Mouse (Mus musculus) midbrain, embryonic 16.5 days (tissue): ENCODE data around the gene Glt6d1. TPM values are rescaled to one million over a fixed set of nuclear protein-coding genes. Genes with fewer than 3 reads are reported as not detected.

Source experiments
- ATAC-seq: fragments of 200-750 bp; cut with Nextera tagmentation; 2 replicates; pipeline ENCODE4 v1.8.0; 2017; ENCODE audit warnings: moderate TSS enrichment
- H3K27ac ChIP-seq: fragments of 300-500 bp; sonication (generic); 2 replicates; pipeline ENCODE4 v1.5.1; 2014; ENCODE audit warnings: mild to moderate bottlenecking, low read length, mixed read lengths
- H3K27me3 ChIP-seq: fragments of 300-500 bp; sonication (generic); 2 replicates; pipeline ENCODE4 v1.6.1; 2014; ENCODE audit warnings: low read depth, low read length, mixed read lengths; ENCODE audit not compliant: control insufficient read depth, insufficient read depth
- H3K36me3 ChIP-seq: fragments of 300-500 bp; sonication (generic); 2 replicates; pipeline ENCODE4 v1.6.1; 2014; ENCODE audit warnings: mild to moderate bottlenecking, low read length, moderate library complexity, mixed read lengths; ENCODE audit not compliant: control insufficient read depth, insufficient read depth
- H3K4me1 ChIP-seq: fragments of 300-500 bp; sonication (generic); 2 replicates; pipeline ENCODE4 v1.6.1; 2014; ENCODE audit warnings: mild to moderate bottlenecking, low read length, mixed read lengths; ENCODE audit not compliant: control insufficient read depth, insufficient read depth
- H3K4me2 ChIP-seq: fragments of 300-500 bp; sonication (generic); 2 replicates; pipeline ENCODE4 v1.6.1; 2014; ENCODE audit warnings: mild to moderate bottlenecking, low read length, mixed read lengths
- H3K4me3 ChIP-seq: fragments of 300-500 bp; sonication (generic); 2 replicates; pipeline ENCODE4 v1.5.1; 2014; ENCODE audit warnings: low read depth, mild to moderate bottlenecking, low read length, moderate library complexity, mixed read lengths
- H3K9ac ChIP-seq: fragments of 300-500 bp; sonication (generic); 2 replicates; pipeline ENCODE4 v1.6.1; 2014; ENCODE audit warnings: low read depth, low read length, mixed read lengths
- H3K9me3 ChIP-seq: fragments of 300-500 bp; sonication (generic); replicated peaks from 2 replicates; pipeline ENCODE4 v1.6.1; 2014; ENCODE audit warnings: mild to moderate bottlenecking, low read length, mixed read lengths; ENCODE audit not compliant: control insufficient read depth, poor library complexity, severe bottlenecking
- WGBS: fragments of 180-500 bp; shearing (Covaris S2); extraction: QIAGEN DNeasy Blood & Tissue Kit; methylation state at CpG from one replicate; pipeline ENCODE4 v1.1.7; 2014; 5-methylcytosine and 5-hydroxymethylcytosine counted together
- polyA plus RNA-seq: library from polyadenylated mRNA; unstranded; fragments of >200 nt; fragmentation: Nextera tagmentation; extraction: Ambion mirVana; gene quantifications from 2 replicates; pipeline ENCODE4 v1.2.1, GENCODE M21; 2015

The Glt6d1 gene
- polyA plus RNA-seq, 1 experiment from 2014 or later: not detected

DNA sequence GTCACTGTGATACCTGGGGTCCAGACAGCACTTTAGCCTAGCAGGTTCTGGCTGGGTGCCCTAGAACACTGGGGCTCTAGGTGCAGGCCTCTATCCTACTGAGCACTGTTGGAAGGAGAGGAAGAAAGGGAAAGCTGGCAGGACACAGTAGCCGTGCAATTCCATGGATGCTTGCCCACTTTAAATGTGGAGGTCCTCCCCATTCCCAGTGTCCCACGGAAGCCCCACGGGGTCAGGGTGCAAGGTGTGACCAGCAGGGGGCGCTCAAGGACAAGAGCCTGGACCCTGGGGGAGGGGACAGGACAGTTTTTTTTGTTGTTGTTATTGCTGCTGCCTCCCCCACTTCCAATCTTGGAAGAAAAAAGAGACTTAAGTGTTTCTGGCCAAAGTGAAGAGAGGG is 34.7 kb upstream of the Glt6d1 start:
- Histone ChIP-seq H3K4me3 (no peak overlapping the region), H3K4me1 (no peaks in the 10 kb centered on the region), H3K27ac (no peak overlapping the region), H3K4me2 (no peak overlapping the region), H3K36me3 (no peaks in the 10 kb centered on the region), H3K9ac (no peak overlapping the region), H3K9me3 (no peaks in the 10 kb centered on the region), H3K27me3 (no peaks in the 10 kb centered on the region)
- WGBS: 13% methylated on average over 4 of the region's 4 CpGs
- no peak for ATAC-seq

DNA sequence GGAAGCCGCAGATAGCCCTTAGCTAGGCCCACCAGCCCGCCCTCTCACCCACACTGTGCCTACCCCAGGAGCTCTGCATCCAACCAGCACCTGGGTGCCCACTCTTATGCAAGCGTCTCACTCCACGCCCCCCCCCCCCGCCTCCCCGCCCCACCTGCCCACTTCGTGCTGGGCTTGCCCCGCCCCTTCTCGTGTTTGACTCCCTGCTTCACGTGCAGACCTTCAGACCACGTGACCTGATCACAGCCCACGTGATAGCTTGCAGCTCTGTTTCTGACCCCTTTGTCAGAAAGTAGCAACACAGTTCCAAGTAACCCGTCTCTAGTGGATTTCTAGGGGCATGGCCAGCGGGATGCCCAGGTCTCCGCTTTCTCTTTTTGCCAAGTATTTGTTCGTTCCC is 31.6 kb upstream of the Glt6d1 start, which contains the start of gene Sohlh1:
Gene Sohlh1 (minus strand): TSS at position 23 of the 400 bp plus-strand sequence.
- Histone ChIP-seq H3K9me3 (no peaks in the 10 kb centered on the region), H3K4me3 (no peak within 1 kb of the TSS), H3K4me1 (no peaks in the 10 kb centered on the region), H3K27ac (no peak within 1 kb of the TSS), H3K9ac (no peak within 1 kb of the TSS), H3K4me2 (no peak within 1 kb of the TSS), H3K36me3 (no peaks in the 10 kb centered on the region), H3K27me3 (no peaks in the 10 kb centered on the region)
- ATAC-seq: no peak
- 83% methylated on average over 14 of the region's 16 CpGs for WGBS

- H3K9me3 ChIP-seq: no peaks in the 10 kb centered on the region
- H3K27ac ChIP-seq: no peak overlapping the region
- no peak overlapping the region for H3K9ac ChIP-seq
- no peak overlapping the region for H3K4me3 ChIP-seq
- no peaks in the 10 kb centered on the region for H3K27me3 ChIP-seq
- WGBS: 80% methylated on average over 8 of the region's 8 CpGs
- H3K4me2 ChIP-seq: no peak overlapping the region
- ATAC-seq: no peak
- H3K36me3 ChIP-seq: no peaks in the 10 kb centered on the region
- no peaks in the 10 kb centered on the region for H3K4me1 ChIP-seq
Measured at GRCm38 (mm10) chr2:25846516-25846915, 30.9 kb upstream of the Glt6d1 start.

- no peaks in the 10 kb centered on the region for H3K9me3 ChIP-seq
- ATAC-seq: no peak
- WGBS: 82% methylated on average over 3 of the region's 3 CpGs
- no peak overlapping the region for H3K27ac ChIP-seq
- H3K27me3 ChIP-seq: no peaks in the 10 kb centered on the region
- no peaks in the 10 kb centered on the region for H3K4me1 ChIP-seq
- no peak overlapping the region for H3K4me3 ChIP-seq
- no peaks in the 10 kb centered on the region for H3K36me3 ChIP-seq
- no peak overlapping the region for H3K9ac ChIP-seq
- H3K4me2 ChIP-seq: no peak overlapping the region
Measured at GRCm38 (mm10) chr2:25844097-25844496, 28.4 kb upstream of the Glt6d1 start.

GRCm38 (mm10) chr2:25842758-25843157 is 27.1 kb upstream of the Glt6d1 start:
- H3K27me3 ChIP-seq: no peaks in the 10 kb centered on the region
- 42% methylated on average over 1 of the region's 1 CpGs for WGBS
- no peaks in the 10 kb centered on the region for H3K36me3 ChIP-seq
- H3K4me1 ChIP-seq: no peaks in the 10 kb centered on the region
- H3K27ac ChIP-seq: no peak overlapping the region
- H3K9me3 ChIP-seq: no peaks in the 10 kb centered on the region
- no peak for ATAC-seq
- no peak overlapping the region for H3K4me3 ChIP-seq
- no peak overlapping the region for H3K4me2 ChIP-seq
- H3K9ac ChIP-seq: no peak overlapping the region

- ATAC-seq: no peak
- Histone ChIP-seq H3K27ac (no peak overlapping the region), H3K4me3 (no peak overlapping the region), H3K9ac (no peak overlapping the region), H3K4me1 (no peaks in the 10 kb centered on the region), H3K9me3 (no peaks in the 10 kb centered on the region), H3K4me2 (no peak overlapping the region), H3K36me3 (no peaks in the 10 kb centered on the region), H3K27me3 (no peaks in the 10 kb centered on the region)
- 68% methylated on average over 4 of the region's 4 CpGs for WGBS
Measured at GRCm38 (mm10) chr2:25842161-25842560, 26.5 kb upstream of the Glt6d1 start.

DNA sequence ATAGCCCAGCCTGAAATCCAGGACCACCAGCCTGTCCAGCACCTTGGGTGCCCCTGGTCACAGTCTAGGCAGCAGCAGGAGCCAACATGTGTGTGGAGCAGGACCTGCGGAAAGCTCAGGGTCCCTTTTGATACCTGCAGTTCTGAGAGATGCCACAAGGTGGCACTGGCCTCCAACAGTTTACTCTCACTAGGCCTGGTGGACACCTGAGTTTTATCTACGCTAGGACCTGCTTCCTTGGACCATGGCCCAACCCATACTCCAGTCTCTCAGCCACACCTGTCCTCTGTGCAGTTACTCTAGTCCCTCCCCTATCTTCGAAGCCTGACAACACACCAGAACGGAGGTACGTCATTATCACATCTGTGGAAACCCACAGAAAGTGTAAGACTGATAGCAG is 20.6 kb upstream of the Glt6d1 start:
- Histone ChIP-seq H3K4me3 (no peak overlapping the region), H3K4me1 (no peaks in the 10 kb centered on the region), H3K4me2 (no peak overlapping the region), H3K27ac (no peak overlapping the region), H3K36me3 (no peaks in the 10 kb centered on the region), H3K9me3 (no peaks in the 10 kb centered on the region), H3K27me3 (no peaks in the 10 kb centered on the region), H3K9ac (no peak overlapping the region)
- peak; percentile 66; the same call in 1 of the 2 replicates for ATAC-seq
- 48% methylated on average over 5 of the region's 5 CpGs for WGBS

DNA sequence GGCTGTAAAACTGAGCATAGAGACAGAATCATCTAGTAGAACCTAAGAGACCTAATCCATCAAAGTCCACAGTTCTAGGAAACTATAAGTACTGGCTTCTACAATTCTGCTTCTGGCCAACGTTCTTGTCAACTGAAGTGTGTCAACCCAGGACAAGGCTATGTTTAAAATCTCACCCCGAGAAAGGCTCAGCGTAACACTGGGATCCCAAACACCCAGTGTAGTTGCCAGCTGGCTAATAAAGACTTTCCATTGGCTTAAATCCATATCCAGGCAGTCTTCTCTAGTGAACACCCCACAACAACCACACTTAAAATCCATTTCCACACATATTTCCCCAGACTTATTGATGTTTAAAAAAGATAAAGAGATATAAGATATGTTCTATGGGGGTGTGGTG is 15.1 kb upstream of the Glt6d1 start:
- Histone ChIP-seq H3K9me3 (no peaks in the 10 kb centered on the region), H3K27me3 (no peaks in the 10 kb centered on the region), H3K27ac (no peak overlapping the region), H3K36me3 (no peaks in the 10 kb centered on the region), H3K4me2 (no peak overlapping the region), H3K9ac (no peak overlapping the region), H3K4me3 (no peak overlapping the region), H3K4me1 (no peaks in the 10 kb centered on the region)
- no peak for ATAC-seq
- WGBS: 83% methylated on average over 3 of the region's 3 CpGs

DNA sequence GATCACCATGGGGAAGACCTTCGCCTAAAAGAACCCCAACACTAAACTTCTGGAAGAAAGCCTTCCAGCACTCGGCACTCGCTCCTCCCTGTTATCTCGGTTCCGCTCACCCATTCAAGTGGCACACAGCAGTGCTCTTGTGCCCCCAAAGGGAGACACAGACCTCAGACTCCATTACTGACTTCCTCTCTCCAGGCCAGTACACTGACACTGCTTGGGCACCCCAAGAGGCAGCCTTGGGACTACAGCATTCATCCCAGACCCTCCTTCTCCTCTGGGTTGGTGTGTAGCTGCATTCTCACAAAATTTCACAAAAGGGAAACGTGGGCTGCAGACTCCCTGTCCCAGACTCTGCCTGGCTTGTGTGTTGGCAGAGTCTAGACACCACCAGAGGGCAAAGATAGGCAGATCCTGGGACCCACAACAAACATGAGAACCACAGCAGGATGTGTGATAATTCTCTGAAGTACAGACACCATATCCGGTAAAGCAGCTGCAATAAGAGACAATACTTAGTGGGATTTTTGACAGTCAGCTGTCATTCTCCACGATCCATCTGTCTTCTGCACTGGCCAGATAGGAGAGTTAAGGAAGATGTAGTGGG is 12.8 kb upstream of the Glt6d1 start:
- H3K36me3 ChIP-seq: no peaks in the 10 kb centered on the region
- H3K4me1 ChIP-seq: no peaks in the 10 kb centered on the region
- no peak overlapping the region for H3K4me3 ChIP-seq
- H3K27ac ChIP-seq: no peak overlapping the region
- H3K4me2 ChIP-seq: no peak overlapping the region
- 75% methylated on average over 8 of the region's 8 CpGs for WGBS
- H3K9ac ChIP-seq: no peak overlapping the region
- H3K27me3 ChIP-seq: no peaks in the 10 kb centered on the region
- H3K9me3 ChIP-seq: no peaks in the 10 kb centered on the region
- ATAC-seq: no peak
